Mouse (Mus musculus): Measurements from ENCODE around the gene Agap3. TPM values are rescaled to one million over a fixed set of nuclear protein-coding genes. Genes with fewer than 3 reads are reported as not detected.
A peak's percentile ranks its signal among the peaks of the same experiment; 100 is the strongest.

Agap3 gene
- total and polyA plus RNA-seq, 2 experiments from 2014 or later = 140 to 296 TPM

GRCm38 (mm10) chr5:24526889-24527230 is 74.9 kb downstream of the Agap3 start, which contains the start of gene Gbx1:
Gene Gbx1, minus strand, starts transcription at chr5:24527202.
- WGBS = under 1% methylated on average over 44 of the region's 49 CpGs
- H3K4me2 ChIP-seq (ENCODE audit: low read depth) = peak within 1 kb of the TSS; percentile 88
- no peaks in the 10 kb centered on the region for H3K9me3 ChIP-seq (ENCODE audit: low read length)
- no peaks in the 10 kb centered on the region for H3K4me1 ChIP-seq (ENCODE audit: insufficient read depth)
- DNase-seq (no peak), ATAC-seq (0 out of 2 replicates have a peak, but pooled peaks have one; percentile 21)
- no peaks in the 10 kb centered on the region for H3K36me3 ChIP-seq (ENCODE audit: insufficient read depth)
- H3K27me3 ChIP-seq (ENCODE audit: insufficient read depth, low read length) = peaks cover 57% of the 10 kb centered on the region
- TF ChIP-seq CTCF (IDR thresholded peaks at IDR 0.05; ENCODE audit: low read depth) = 0 out of 2 replicates have a peak, but pooled peaks have one; percentile 9
- peak within 1 kb of the TSS; percentile 43; the same call in 1 of the 2 replicates for H3K9ac ChIP-seq
- no peak within 1 kb of the TSS for H3K27ac ChIP-seq (ENCODE audit: low read depth, low read length)
- H3K4me3 ChIP-seq (ENCODE audit: low read depth, low read length) = peak within 1 kb of the TSS; percentile 44

DNA sequence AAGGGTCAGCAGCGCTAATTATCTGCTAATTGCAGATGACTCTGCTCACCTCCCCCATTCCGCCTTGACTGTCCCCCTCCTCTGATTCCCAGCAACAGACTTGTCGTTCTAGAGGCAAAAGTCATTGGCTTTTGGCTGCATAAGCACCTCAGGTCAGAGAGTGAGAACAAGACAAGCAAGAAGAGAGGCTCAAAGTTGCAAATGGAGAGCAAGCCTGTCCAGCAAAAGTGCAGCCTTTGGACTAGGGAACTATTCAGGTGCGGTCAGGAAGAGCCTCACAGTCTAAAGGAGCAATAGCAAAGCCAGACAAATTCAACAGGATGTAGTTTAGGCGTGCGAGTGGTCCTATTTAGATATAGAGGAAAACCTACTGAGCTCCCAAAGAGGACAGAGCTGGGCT is 75.8 kb downstream of the Agap3 start:
- no peaks in the 10 kb centered on the region for H3K9me3 ChIP-seq (ENCODE audit: low read length)
- no peak overlapping the region for H3K4me3 ChIP-seq (ENCODE audit: low read depth, low read length)
- H3K4me1 ChIP-seq (ENCODE audit: insufficient read depth) = no peaks in the 10 kb centered on the region
- no peaks in the 10 kb centered on the region for H3K36me3 ChIP-seq (ENCODE audit: insufficient read depth)
- WGBS = 20% methylated on average over 6 of the region's 6 CpGs
- no peak overlapping the region for H3K4me2 ChIP-seq (ENCODE audit: low read depth)
- no peak for TF ChIP-seq CTCF (IDR thresholded peaks at IDR 0.05; ENCODE audit: low read depth)
- H3K9ac ChIP-seq = no peak overlapping the region
- ATAC-seq (no peak), DNase-seq (no peak)
- no peak overlapping the region for H3K27ac ChIP-seq (ENCODE audit: low read depth, low read length)
- peaks cover 50% of the 10 kb centered on the region for H3K27me3 ChIP-seq (ENCODE audit: insufficient read depth, low read length)

- no peak overlapping the region for H3K27ac ChIP-seq (ENCODE audit: low read depth, low read length)
- ATAC-seq = peak; percentile 74
- DNase-seq = peak; percentile 96
- no peak overlapping the region for H3K9ac ChIP-seq
- peak; percentile 100 for TF ChIP-seq CTCF (IDR thresholded peaks at IDR 0.05; ENCODE audit: low read depth)
- no peak overlapping the region for H3K4me2 ChIP-seq (ENCODE audit: low read depth)
- WGBS = 21% methylated on average over 24 of the region's 24 CpGs
- peaks cover 27% of the 10 kb centered on the region for H3K27me3 ChIP-seq (ENCODE audit: insufficient read depth, low read length)
- H3K4me1 ChIP-seq (ENCODE audit: insufficient read depth) = no peaks in the 10 kb centered on the region
- no peak overlapping the region for H3K4me3 ChIP-seq (ENCODE audit: low read depth, low read length)
- H3K9me3 ChIP-seq (ENCODE audit: low read length) = no peaks in the 10 kb centered on the region
- no peaks in the 10 kb centered on the region for H3K36me3 ChIP-seq (ENCODE audit: insufficient read depth)
Observed at GRCm38 (mm10) chr5:24530042-24530689, 78.2 kb downstream of the Agap3 start.

GRCm38 (mm10) chr5:24533391-24533790 is 81.4 kb downstream of the Agap3 start:
- Histone ChIP-seq H3K9me3 (ENCODE audit: low read length) (no peaks in the 10 kb centered on the region), H3K4me2 (ENCODE audit: low read depth) (no peak overlapping the region), H3K27ac (ENCODE audit: low read depth, low read length) (no peak overlapping the region), H3K4me3 (ENCODE audit: low read depth, low read length) (no peak overlapping the region), H3K27me3 (ENCODE audit: insufficient read depth, low read length) (peaks cover 13% of the 10 kb centered on the region), H3K9ac (no peak overlapping the region), H3K36me3 (ENCODE audit: insufficient read depth) (no peaks in the 10 kb centered on the region), H3K4me1 (ENCODE audit: insufficient read depth) (no peaks in the 10 kb centered on the region)
- 57% methylated on average over 11 of the region's 11 CpGs for WGBS
- DNase-seq = no peak
- ATAC-seq = no peak
- no peak for TF ChIP-seq CTCF (IDR thresholded peaks at IDR 0.05; ENCODE audit: low read depth)

DNA sequence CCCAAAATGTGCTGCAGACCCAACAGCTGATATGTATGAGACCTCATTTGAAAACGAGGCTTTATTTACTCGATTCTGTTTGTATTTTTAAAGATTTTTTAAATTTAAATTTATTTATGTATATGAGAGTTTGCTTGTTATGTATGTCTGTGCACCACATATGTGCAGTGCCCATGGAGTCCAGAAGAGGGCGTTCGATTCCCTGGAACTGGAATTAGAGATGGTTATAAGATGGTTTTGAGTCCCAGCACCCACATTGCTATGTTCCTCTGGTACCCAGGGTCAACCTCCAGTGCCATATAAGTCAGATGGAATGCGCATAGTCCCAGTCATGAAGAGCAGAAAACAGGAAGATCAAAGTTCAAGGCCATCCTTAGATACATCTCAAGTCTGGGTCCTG is 82.3 kb downstream of the Agap3 start:
- no peak for ATAC-seq
- no peak for DNase-seq
- peak; percentile 24; the same call in 1 of the 2 replicates for TF ChIP-seq CTCF (IDR thresholded peaks at IDR 0.05; ENCODE audit: low read depth)
- Histone ChIP-seq H3K27ac (ENCODE audit: low read depth, low read length) (no peak overlapping the region), H3K9ac (no peak overlapping the region), H3K9me3 (ENCODE audit: low read length) (no peaks in the 10 kb centered on the region), H3K4me2 (ENCODE audit: low read depth) (no peak overlapping the region), H3K4me1 (ENCODE audit: insufficient read depth) (no peaks in the 10 kb centered on the region), H3K27me3 (ENCODE audit: insufficient read depth, low read length) (0 out of 2 replicates have a peak, but pooled peaks cover 5% of the 10 kb centered on the region), H3K36me3 (ENCODE audit: insufficient read depth) (no peaks in the 10 kb centered on the region), H3K4me3 (ENCODE audit: low read depth, low read length) (no peak overlapping the region)
- WGBS = 61% methylated on average over 5 of the region's 5 CpGs

DNA sequence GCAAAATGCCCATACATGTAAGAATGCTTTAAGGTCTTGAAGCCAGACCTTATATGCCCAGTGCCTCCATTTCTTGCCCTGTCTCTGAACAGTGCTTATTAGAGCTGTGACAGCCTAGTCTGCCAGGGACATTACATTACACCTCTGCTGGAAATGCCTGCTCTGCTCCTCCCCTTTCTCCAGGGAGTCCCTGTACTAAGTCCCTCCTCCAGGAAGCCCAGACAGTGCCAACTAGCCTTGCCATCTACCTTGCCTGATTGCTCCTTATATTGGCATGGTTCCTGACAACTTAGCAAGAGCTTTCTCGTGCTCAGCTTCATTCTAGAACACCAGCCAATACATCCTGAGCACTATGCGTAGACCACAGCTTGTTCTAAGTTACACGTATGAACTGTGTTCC is 83.8 kb downstream of the Agap3 start:
- ATAC-seq (no peak), DNase-seq (no peak)
- Histone ChIP-seq H3K9ac (no peak overlapping the region), H3K9me3 (ENCODE audit: low read length) (no peaks in the 10 kb centered on the region), H3K27me3 (ENCODE audit: insufficient read depth, low read length) (no peaks in the 10 kb centered on the region), H3K4me3 (ENCODE audit: low read depth, low read length) (no peak overlapping the region), H3K36me3 (ENCODE audit: insufficient read depth) (no peaks in the 10 kb centered on the region), H3K4me1 (ENCODE audit: insufficient read depth) (no peaks in the 10 kb centered on the region), H3K27ac (ENCODE audit: low read depth, low read length) (no peak overlapping the region), H3K4me2 (ENCODE audit: low read depth) (no peak overlapping the region)
- no peak for TF ChIP-seq CTCF (IDR thresholded peaks at IDR 0.05; ENCODE audit: low read depth)
- 66% methylated on average over 3 of the region's 3 CpGs for WGBS

- no peak overlapping the region for H3K4me3 ChIP-seq (ENCODE audit: low read depth, low read length)
- H3K4me1 ChIP-seq (ENCODE audit: insufficient read depth) = no peaks in the 10 kb centered on the region
- no peak for TF ChIP-seq CTCF (IDR thresholded peaks at IDR 0.05; ENCODE audit: low read depth)
- WGBS = 46% methylated on average over 5 of the region's 5 CpGs
- H3K9me3 ChIP-seq (ENCODE audit: low read length) = no peaks in the 10 kb centered on the region
- H3K4me2 ChIP-seq (ENCODE audit: low read depth) = no peak overlapping the region
- ATAC-seq (no peak), DNase-seq (no peak)
- no peaks in the 10 kb centered on the region for H3K36me3 ChIP-seq (ENCODE audit: insufficient read depth)
- no peak overlapping the region for H3K9ac ChIP-seq
- no peaks in the 10 kb centered on the region for H3K27me3 ChIP-seq (ENCODE audit: insufficient read depth, low read length)
- no peak overlapping the region for H3K27ac ChIP-seq (ENCODE audit: low read depth, low read length)
Observed at GRCm38 (mm10) chr5:24536511-24536910, 84.5 kb downstream of the Agap3 start.

Measured in forebrain, postnatal 0 days (tissue).